Mouse (Mus musculus) lung, adult 2 months (tissue): ENCODE measurements around the gene Hpn.

ENCODE experiments used
- CTCF ChIP-seq: fragments of 200-500 bp; IDR thresholded peaks from 2 replicates; pipeline ENCODE4 v1.5.1; 2011; ENCODE audit warnings: mild to moderate bottlenecking, low read length, control low read depth; ENCODE audit not compliant: insufficient read depth
- POLR2A ChIP-seq: fragments of 200-500 bp; IDR thresholded peaks from 2 replicates; pipeline ENCODE4 v1.6.1; 2011; ENCODE audit warnings: low read depth, mild to moderate bottlenecking, control low read depth, low read length, borderline replicate concordance; ENCODE audit errors: extremely low read depth

- TF ChIP-seq POLR2A (no peak), CTCF (no peak)
Observed at GRCm38 (mm10) chr7:31073546-31073945, 41.5 kb downstream of the Hpn start.
